Mouse (Mus musculus) brain, embryonic 14.5 days (tissue): Measurements from ENCODE around the gene Stk17b. TPM values are rescaled to one million over a fixed set of nuclear protein-coding genes. Genes with fewer than 3 reads are reported as not detected.
"Not testable (repeated sequence)": the region's sequence is repeated elsewhere in the genome, so short reads cannot be mapped to it uniquely, and the experiment has no call there.

ENCODE experiments used
- DNase-seq: peaks from one replicate; pipeline ENCODE4 v3.0.0-alpha.2; 2011; ENCODE audit warnings: low read depth
- CTCF ChIP-seq: fragments of 200-500 bp; IDR thresholded peaks from 2 replicates; pipeline ENCODE4 v1.5.1; 2012; ENCODE audit warnings: inconsistent platforms, mild to moderate bottlenecking, moderate library complexity, borderline replicate concordance; ENCODE audit not compliant: insufficient read depth, insufficient read length; ENCODE audit errors: extremely low read depth
- POLR2A ChIP-seq: fragments of 200-500 bp; IDR thresholded peaks from 2 replicates; pipeline ENCODE4 v1.6.1; 2012; ENCODE audit warnings: mild to moderate bottlenecking, inconsistent platforms, borderline replicate concordance; ENCODE audit not compliant: poor library complexity, insufficient read depth, insufficient read length, severe bottlenecking; ENCODE audit errors: extremely low read depth
- polyA plus RNA-seq: library from polyadenylated mRNA; depleted of rRNA; stranded (reverse); fragments of >200 nt; gene quantifications from 2 replicates; pipeline ENCODE4 v1.2.3, GENCODE M21; 2012

The Stk17b gene
- polyA plus RNA-seq, 1 experiment = 2.6 TPM

DNA sequence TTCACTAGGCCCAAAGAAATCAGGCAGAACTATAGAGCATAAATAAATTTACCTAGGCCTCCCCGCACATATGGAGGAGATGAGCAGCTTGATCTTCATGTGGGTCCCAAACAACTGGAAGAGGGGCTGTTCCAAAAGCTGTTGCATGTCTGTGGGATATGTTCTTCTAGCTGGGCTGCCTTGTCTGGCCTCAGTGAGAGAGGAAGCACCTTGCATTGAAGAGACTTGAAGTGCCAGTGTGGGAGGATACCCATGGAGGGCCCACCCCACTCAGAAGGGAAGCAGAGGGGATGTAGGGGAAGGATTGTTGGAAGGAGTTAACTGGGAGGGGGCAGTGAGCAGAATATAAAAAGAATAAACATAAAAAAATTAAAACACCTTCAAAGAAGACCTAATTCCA lies 33.9 kb downstream of the Stk17b start:
- no peak for DNase-seq

DNA sequence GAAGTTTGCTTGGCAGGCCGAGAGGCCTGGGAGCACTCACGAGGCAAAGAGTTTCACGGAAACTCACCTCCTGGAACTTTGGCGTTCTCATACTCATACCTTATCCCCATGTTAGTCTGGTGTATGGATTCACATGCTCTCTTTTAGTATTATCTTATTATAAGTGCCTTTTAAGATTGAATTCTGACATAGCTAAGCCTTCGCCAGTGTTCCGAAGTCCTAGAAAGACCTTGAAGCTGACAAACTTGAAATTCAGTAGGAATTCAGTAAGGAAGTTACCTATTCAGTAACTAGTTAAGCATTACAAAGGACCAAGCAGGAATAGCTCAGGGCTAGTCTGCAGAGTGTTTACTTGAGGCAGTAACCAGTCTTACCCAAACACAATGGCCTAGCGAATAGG lies 34.3 kb downstream of the Stk17b start:
- DNase-seq = not testable (repeated sequence)

More for the DNA sequence above, 33.9 kb downstream of the Stk17b start:
- no peak for TF ChIP-seq CTCF
- no peak for TF ChIP-seq POLR2A

- not testable (repeated sequence) for DNase-seq
Observed at GRCm38 (mm10) chr1:53749881-53750385, 35.1 kb downstream of the Stk17b start.

GRCm38 (mm10) chr1:53748571-53748970 lies 36.5 kb downstream of the Stk17b start:
- DNase-seq = peak; percentile 14

DNA sequence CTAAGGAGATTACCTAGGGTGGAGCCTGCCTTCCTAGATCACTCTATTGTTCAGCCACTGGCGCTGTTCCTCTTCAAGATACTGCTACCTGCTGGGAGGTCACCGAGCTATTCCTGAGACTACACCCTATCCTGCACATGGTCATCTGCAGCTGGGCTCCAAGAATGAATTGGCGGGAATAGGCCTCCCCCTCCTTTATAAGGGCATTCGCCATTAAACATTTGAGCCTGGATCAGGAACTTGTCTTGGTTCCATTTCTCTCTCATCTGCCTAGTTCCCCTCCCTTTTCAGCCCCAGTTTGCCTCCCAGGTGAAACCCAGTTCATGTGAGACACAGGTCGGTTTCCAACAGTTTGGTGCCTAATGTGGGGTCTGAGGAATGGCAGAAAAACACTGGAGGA lies 39.0 kb downstream of the Stk17b start:
- DNase-seq = no peak
- TF ChIP-seq POLR2A (no peak), CTCF (no peak)

More at GRCm38 (mm10) chr1:53748571-53748970, 36.5 kb downstream of the Stk17b start:
- TF ChIP-seq CTCF (no peak), POLR2A (no peak)

DNA sequence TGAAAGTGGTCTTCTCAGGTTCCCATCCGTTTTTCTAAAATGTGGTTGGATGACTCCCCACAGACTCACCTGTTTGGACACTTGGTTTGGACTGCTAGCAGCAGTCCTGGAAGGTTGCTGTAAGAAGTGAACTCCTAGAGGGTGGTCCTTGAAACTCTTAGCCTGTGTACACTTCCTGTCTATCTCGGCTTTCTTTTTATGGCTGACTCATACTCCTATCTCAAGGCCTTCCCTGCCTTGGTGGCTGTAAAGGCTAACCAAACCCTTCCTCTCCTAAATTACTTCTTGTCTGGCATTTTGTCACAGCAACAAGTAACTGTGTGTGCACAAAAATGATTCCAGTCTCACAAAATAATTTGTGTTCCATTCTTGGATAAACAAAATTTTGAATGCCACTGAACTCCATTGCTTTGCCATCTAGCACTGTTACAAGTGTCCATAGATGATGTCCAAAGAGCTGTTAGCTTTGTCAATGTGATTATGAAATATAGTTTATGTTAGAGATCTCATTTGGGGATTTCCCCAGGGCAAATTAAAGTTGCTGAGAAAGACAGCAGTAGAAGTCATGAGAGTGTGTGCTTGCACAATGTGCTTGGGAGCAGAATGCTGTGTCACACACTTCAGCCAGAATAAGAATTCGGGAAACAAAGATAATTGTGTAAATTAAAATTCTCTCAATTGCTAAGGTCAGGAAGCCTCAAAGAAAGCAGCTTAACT lies 43.1 kb downstream of the Stk17b start:
- TF ChIP-seq CTCF = no peak
- no peak for TF ChIP-seq POLR2A
- DNase-seq = no peak

DNA sequence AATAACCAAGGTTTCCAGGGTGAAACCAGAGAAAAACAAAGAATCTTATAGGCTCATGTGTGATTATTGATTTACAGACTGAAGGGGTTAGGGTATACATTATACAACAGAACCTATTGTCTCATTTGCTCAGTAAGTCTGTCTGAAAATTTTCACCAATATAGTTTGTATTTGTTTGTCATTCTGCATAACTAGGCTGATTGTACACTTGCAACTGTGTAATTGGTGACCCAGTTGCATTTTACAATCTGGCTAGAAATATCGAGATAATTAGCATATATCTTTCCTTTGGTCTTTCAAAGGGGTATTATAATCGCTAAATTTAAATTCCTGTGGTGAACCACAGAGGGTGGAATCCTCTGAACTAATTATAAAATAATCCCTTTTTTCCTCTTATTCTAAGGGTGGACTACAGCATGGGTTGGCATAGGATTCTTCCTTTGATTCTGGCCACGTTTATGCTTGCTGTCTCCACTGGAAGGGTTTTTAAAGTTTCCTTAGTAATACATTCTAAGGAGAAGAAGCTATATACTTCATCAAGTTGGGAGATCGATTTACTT lies 44.2 kb downstream of the Stk17b start:
- peak; percentile 55 for DNase-seq
- no peak for TF ChIP-seq CTCF
- TF ChIP-seq POLR2A = no peak

- DNase-seq = peak; percentile 88
Observed at GRCm38 (mm10) chr1:53740077-53740776, 44.8 kb downstream of the Stk17b start.

DNA sequence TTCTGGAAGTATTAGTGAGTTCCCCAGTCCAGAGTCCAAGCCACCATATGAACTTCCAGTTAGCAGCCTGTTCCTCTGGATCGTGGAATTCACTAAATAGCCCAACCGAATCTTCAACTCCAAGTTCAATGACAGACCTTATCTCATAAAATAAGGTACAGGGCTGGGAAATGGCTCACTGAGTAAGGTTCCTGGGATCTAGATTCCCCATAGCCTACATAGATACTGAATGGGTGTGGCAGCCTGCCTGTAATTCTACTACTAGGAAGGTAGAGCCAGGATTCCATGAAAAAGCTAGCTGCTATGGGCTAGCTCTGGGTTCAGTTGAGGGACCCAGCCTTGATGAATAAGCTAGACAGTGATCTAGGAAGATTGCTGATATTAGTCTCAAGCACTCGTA lies 48.4 kb downstream of the Stk17b start:
- TF ChIP-seq POLR2A (no peak), CTCF (no peak)
- no peak for DNase-seq

DNA sequence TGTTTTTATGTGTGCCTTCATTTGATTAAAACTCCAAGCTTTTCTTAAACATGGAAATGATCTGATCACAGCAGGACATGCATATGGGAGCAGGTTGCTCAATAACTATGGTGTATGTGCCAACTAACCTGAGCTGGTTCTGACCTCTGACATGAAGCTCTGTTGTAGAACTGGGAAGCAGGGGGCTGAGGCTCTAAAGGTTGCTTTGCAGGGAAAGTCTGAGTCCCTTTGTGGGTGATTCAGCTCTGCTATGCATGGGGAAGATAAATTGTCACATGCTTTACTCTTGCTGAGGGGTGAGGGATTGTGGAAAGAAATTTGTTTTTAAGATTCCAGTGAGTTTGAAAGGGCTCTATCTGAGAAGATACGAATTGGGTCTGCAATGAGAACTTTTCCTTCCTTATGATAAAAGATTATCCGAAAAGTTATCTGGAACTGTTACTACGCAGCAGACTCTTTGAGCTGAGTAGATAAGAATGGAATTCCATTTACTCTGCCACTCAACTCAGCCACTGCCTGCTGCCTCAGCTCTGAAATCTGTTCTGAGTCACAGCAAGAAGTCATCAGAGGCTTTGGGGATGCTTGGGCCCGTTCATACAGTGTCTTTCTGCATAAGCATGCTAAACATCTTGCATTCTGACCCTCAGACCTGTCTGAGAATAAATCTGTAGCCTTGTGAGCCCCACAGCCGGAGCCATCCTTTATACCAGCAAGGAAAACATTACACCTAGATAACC lies 56.4 kb downstream of the Stk17b start:
- DNase-seq = no peak
- TF ChIP-seq CTCF = no peak
- no peak for TF ChIP-seq POLR2A

- TF ChIP-seq CTCF (no peak), POLR2A (no peak)
- no peak for DNase-seq
Observed at GRCm38 (mm10) chr1:53726883-53727282, 58.1 kb downstream of the Stk17b start.

GRCm38 (mm10) chr1:53721353-53721752 lies 63.7 kb downstream of the Stk17b start:
- no peak for TF ChIP-seq POLR2A
- no peak for TF ChIP-seq CTCF
- no peak for DNase-seq
